Mouse (Mus musculus) G1E (cell line): Measurements from ENCODE around the gene 1700029H14Rik.

ENCODE experiments used
- CTCF ChIP-seq: IDR thresholded peaks from 2 replicates; pipeline ENCODE4 v1.5.1; 2012; ENCODE audit warnings: low read depth, low read length, inconsistent platforms, mixed read lengths
- TAL1 ChIP-seq: conservative IDR thresholded peaks from 2 replicates; pipeline ENCODE4 v1.6.1; 2012; ENCODE audit warnings: low read depth, low read length, inconsistent platforms, mixed read lengths

- TF ChIP-seq CTCF (no peak), TAL1 (no peak)
Observed at GRCm38 (mm10) chr8:13600204-13600603, 37.9 kb upstream of the 1700029H14Rik start.
